Mouse (Mus musculus) kidney, embryonic 16.5 days (tissue): ENCODE measurements at regions not wholly inside any gene's neighbourhood (a gene's known extent, or its start where the extent isn't known, plus 50 kb on each side); places are given as distances from the start of the nearest gene placed in this dataset.

Experiments used
- ATAC-seq: fragments of 200-750 bp; cut with Nextera tagmentation; 2 replicates; pipeline ENCODE4 v1.8.0; 2017; ENCODE audit warnings: moderate TSS enrichment; ENCODE audit not compliant: low FRiP score, low TSS enrichment
- H3K27ac ChIP-seq: fragments of 300-500 bp; sonication (generic); 2 replicates; pipeline ENCODE4 v1.5.1; 2014; ENCODE audit warnings: low read length
- H3K27me3 ChIP-seq: fragments of 300-500 bp; sonication (generic); 2 replicates; pipeline ENCODE4 v1.6.1; 2014; ENCODE audit warnings: low read length, control low read depth, mixed read lengths; ENCODE audit not compliant: insufficient read depth
- H3K36me3 ChIP-seq: fragments of 300-500 bp; sonication (generic); 2 replicates; pipeline ENCODE4 v1.6.1; 2014; ENCODE audit warnings: low read length, control low read depth, mixed read lengths; ENCODE audit not compliant: insufficient read depth
- H3K4me1 ChIP-seq: fragments of 300-500 bp; sonication (generic); 2 replicates; pipeline ENCODE4 v1.6.1; 2014; ENCODE audit warnings: low read length, control low read depth, mixed read lengths; ENCODE audit not compliant: insufficient read depth
- H3K4me2 ChIP-seq: fragments of 300-500 bp; sonication (generic); replicated peaks from 2 replicates; pipeline ENCODE4 v1.6.1; 2014; ENCODE audit warnings: low read depth, low read length
- H3K4me3 ChIP-seq: fragments of 300-500 bp; sonication (generic); 2 replicates; pipeline ENCODE4 v1.5.1; 2014; ENCODE audit warnings: mild to moderate bottlenecking, low read length
- H3K9ac ChIP-seq: fragments of 300-500 bp; sonication (generic); replicated peaks from 2 replicates; pipeline ENCODE4 v1.6.1; 2014; ENCODE audit warnings: low read length
- H3K9me3 ChIP-seq: fragments of 300-500 bp; sonication (generic); 2 replicates; pipeline ENCODE4 v1.6.1; 2016; ENCODE audit warnings: low read length, control low read depth
- WGBS: fragments of 180-500 bp; shearing (Covaris S2); extraction: QIAGEN DNeasy Blood & Tissue Kit; methylation state at CpG from one replicate; pipeline ENCODE4 v1.1.7; 2014; 5-methylcytosine and 5-hydroxymethylcytosine counted together

GRCm38 (mm10) chr7:119384670-119385241 lies 74.3 kb downstream of the Gp2 start:
- Histone ChIP-seq H3K4me3 (no peak overlapping the region), H3K27me3 (no peaks in the 10 kb centered on the region), H3K36me3 (no peaks in the 10 kb centered on the region), H3K27ac (no peak overlapping the region), H3K4me2 (no peak overlapping the region), H3K9me3 (no peaks in the 10 kb centered on the region), H3K9ac (no peak overlapping the region), H3K4me1 (no peaks in the 10 kb centered on the region)
- WGBS = 54% methylated on average over 7 of the region's 7 CpGs
- no peak for ATAC-seq

DNA sequence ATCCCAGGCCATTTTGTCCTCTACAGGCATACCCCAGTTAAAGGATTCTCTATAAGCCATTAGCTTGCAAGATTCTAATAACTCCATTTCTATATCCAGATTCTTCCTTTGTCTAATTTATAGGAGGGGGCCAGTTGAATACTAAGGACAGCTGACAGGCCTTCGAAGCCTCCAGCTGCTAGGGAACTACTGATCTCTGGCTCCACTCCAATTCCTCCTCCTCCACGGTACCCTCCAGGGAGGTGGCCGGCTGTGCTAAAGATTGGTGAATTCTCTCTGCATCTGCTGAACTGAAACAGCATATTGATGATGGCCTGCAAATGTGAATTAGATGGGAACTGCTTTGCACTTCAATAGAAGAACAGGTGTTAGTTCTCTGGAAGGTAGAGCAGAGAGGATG lies 79.2 kb downstream of the Gp2 start:
- Histone ChIP-seq H3K4me3 (no peak overlapping the region), H3K36me3 (no peaks in the 10 kb centered on the region), H3K27ac (no peak overlapping the region), H3K4me1 (no peaks in the 10 kb centered on the region), H3K27me3 (no peaks in the 10 kb centered on the region), H3K9ac (no peak overlapping the region), H3K4me2 (no peak overlapping the region), H3K9me3 (no peaks in the 10 kb centered on the region)
- WGBS = 63% methylated on average over 3 of the region's 3 CpGs
- ATAC-seq = no peak

DNA sequence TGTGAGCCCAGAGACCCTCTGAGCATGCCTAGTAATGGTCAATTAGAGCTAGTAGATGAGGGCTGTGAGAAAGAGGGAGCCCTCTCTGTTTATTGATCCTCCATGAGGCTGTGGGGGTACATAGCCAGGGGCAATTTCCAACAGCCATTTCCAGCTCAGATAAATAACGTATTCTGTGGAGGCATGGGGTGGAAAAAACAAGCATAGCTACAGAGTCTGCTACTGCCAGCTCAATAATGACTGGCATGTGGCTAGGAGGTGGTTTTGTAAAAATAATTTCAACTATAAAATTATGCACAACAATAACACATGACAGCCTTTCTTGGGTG lies 94.9 kb downstream of the Gp2 start:
- Histone ChIP-seq H3K4me1 (no peaks in the 10 kb centered on the region), H3K9me3 (no peaks in the 10 kb centered on the region), H3K27ac (no peak overlapping the region), H3K36me3 (no peaks in the 10 kb centered on the region), H3K4me2 (no peak overlapping the region), H3K4me3 (no peak overlapping the region), H3K9ac (no peak overlapping the region), H3K27me3 (no peaks in the 10 kb centered on the region)
- WGBS = 50% methylated on average over 1 of the region's 1 CpGs
- no peak for ATAC-seq

- Histone ChIP-seq H3K27me3 (no peaks in the 10 kb centered on the region), H3K9me3 (no peaks in the 10 kb centered on the region), H3K9ac (no peak overlapping the region), H3K4me1 (no peaks in the 10 kb centered on the region), H3K4me3 (no peak overlapping the region), H3K4me2 (no peak overlapping the region), H3K27ac (no peak overlapping the region), H3K36me3 (no peaks in the 10 kb centered on the region)
- no peak for ATAC-seq
- WGBS = 72% methylated on average over 5 of the region's 5 CpGs
Measured at GRCm38 (mm10) chr7:119363552-119364267, 95.4 kb downstream of the Gp2 start.

DNA sequence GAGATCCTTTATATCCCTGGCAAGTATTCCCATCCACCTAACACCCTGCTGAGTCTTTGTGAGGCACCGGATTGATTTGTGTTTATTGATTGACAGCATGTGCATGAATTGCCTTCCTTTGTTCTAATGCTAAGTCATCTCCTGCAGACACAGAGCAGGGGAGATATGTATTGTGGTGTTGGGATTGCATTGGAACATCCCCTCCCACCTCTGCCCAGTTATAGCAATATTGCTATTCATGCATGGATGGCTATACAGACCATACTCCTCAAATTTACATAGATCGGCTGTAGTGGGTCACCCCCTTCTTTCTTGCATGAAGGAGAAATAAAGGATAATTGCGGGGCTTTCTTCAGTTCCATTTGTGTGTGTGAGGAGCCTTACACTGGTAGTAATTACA lies 101.7 kb downstream of the Gp2 start:
- Histone ChIP-seq H3K4me3 (no peak overlapping the region), H3K27me3 (no peaks in the 10 kb centered on the region), H3K27ac (no peak overlapping the region), H3K4me1 (no peaks in the 10 kb centered on the region), H3K9me3 (no peaks in the 10 kb centered on the region), H3K36me3 (no peaks in the 10 kb centered on the region), H3K4me2 (no peak overlapping the region), H3K9ac (no peak overlapping the region)
- WGBS = 76% methylated on average over 3 of the region's 3 CpGs
- ATAC-seq = no peak

GRCm38 (mm10) chr7:119356251-119356650 lies 102.8 kb downstream of the Gp2 start:
- peak; percentile 63 for ATAC-seq
- Histone ChIP-seq H3K36me3 (no peaks in the 10 kb centered on the region), H3K9me3 (no peaks in the 10 kb centered on the region), H3K4me2 (no peak overlapping the region), H3K27me3 (no peaks in the 10 kb centered on the region), H3K9ac (no peak overlapping the region), H3K4me3 (no peak overlapping the region), H3K27ac (no peak overlapping the region), H3K4me1 (no peaks in the 10 kb centered on the region)

DNA sequence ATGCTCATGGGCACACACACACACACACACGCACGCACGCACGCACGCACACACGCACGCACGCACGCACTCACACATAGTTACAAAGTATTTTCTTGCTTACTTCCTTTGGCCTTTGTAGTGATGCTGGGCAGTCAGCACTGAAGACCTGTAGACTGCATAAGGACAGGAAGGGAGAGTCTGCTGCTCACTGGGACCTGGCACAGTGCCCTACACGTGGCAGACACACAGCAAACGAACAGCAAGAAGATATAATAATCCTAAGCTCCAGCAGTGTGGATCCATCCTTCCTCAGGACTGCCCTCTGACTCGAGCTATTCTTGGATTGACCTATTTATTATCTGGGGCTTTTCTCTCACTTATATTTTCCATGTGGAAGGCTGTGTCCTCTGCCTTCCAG lies 106.5 kb downstream of the Gp2 start:
- Histone ChIP-seq H3K9me3 (no peaks in the 10 kb centered on the region), H3K4me3 (no peak overlapping the region), H3K36me3 (no peaks in the 10 kb centered on the region), H3K9ac (no peak overlapping the region), H3K27me3 (no peaks in the 10 kb centered on the region), H3K27ac (no peak overlapping the region), H3K4me2 (no peak overlapping the region), H3K4me1 (no peaks in the 10 kb centered on the region)
- ATAC-seq = no peak
- WGBS = 91% methylated on average over 12 of the region's 12 CpGs

GRCm38 (mm10) chr7:119350641-119351040 lies 108.4 kb downstream of the Gp2 start:
- Histone ChIP-seq H3K27ac (no peak overlapping the region), H3K9me3 (no peaks in the 10 kb centered on the region), H3K4me2 (no peak overlapping the region)

GRCm38 (mm10) chr7:119343380-119343779 lies 115.7 kb downstream of the Gp2 start:
- no peak overlapping the region for H3K9ac ChIP-seq
- H3K4me3 ChIP-seq = no peak overlapping the region
- no peak overlapping the region for H3K27ac ChIP-seq
- WGBS = 58% methylated on average over 1 of the region's 1 CpGs
- no peaks in the 10 kb centered on the region for H3K9me3 ChIP-seq
- H3K27me3 ChIP-seq = no peaks in the 10 kb centered on the region
- ATAC-seq = no peak
- H3K36me3 ChIP-seq = no peaks in the 10 kb centered on the region
- no peak overlapping the region for H3K4me2 ChIP-seq
- no peaks in the 10 kb centered on the region for H3K4me1 ChIP-seq

More at GRCm38 (mm10) chr7:119350641-119351040, 108.4 kb downstream of the Gp2 start:
- ATAC-seq = no peak
- Histone ChIP-seq H3K9ac (no peak overlapping the region), H3K4me1 (no peaks in the 10 kb centered on the region), H3K4me3 (no peak overlapping the region), H3K27me3 (no peaks in the 10 kb centered on the region), H3K36me3 (no peaks in the 10 kb centered on the region)
- WGBS = 78% methylated on average over 1 of the region's 1 CpGs

DNA sequence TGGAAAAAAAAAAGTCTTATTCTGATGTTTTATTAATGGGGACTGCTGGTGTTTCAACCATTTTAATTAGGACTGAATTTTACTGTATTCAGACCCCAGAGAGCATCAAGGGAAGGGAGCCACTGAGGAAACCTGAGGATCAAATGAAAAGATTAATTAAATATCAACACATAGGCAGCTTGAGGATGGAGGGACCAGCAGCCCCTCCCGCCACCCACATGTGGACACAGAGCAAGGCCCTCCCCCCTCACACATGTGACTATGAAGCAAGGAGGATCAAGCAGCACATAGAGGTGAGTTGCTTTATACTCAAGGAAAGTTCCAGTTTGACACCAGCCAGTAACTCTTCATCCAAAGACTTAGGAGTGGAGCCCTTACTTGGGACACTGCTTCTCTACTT lies 126.0 kb downstream of the Gp2 start:
- Histone ChIP-seq H3K9ac (no peak overlapping the region), H3K4me1 (no peaks in the 10 kb centered on the region), H3K4me3 (no peak overlapping the region), H3K27me3 (no peaks in the 10 kb centered on the region), H3K36me3 (no peaks in the 10 kb centered on the region), H3K9me3 (no peaks in the 10 kb centered on the region), H3K4me2 (no peak overlapping the region), H3K27ac (no peak overlapping the region)
- no peak for ATAC-seq
- WGBS = 95% methylated on average over 1 of the region's 1 CpGs
